Mouse (Mus musculus) T-helper 2 cell (primary cell): ENCODE results near the gene Pcbp3.
"Not testable (repeated sequence)": the region's sequence is repeated elsewhere in the genome, so short reads cannot be mapped to it uniquely, and the experiment has no call there.

Experiments
- in situ Hi-C: fragments of 300-600 bp; cut with MboI, MseI; formaldehyde crosslinking; loops from one replicate; pipeline ENCODE4 v1.15.1; 2025; ENCODE audit warnings: high pct_unique_total_duplicates

The Pcbp3 gene

DNA sequence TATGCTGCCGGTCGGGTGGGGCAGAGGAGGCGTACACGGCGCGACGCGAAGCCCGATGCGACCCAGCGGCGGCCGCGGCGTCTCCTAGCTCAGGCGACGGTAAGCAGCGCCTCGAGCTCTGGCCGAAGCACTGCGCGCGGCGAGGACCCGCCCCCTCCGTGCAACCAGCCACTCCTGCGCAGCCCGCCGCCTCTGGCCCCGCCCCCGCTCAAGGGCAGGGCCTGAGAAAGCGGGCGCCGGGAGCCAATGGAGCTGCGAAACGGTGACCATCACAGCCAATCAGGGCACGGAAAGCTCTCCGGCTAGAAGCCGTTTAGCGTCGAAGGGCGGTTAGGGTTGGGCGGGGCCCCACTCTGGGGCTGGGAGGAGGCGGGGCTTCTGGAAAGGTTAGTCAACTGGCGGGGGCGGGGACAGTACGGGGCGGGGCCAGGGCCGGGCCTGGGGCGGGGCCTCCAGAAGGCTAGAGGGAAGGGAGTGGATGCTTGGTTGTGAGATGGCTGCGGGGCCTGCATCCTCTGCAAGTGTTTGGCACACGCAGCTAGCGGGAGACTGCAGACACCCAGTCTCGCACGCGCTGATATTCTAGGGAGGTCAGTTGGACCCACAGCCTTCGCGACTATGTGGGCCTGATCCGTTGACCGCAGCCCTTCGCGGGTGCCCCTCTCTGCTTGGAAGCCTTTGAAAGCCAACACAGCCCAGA is at the start of gene Pcbp3:
Gene Pcbp3 (minus strand): TSS at position 98 of the 700 bp plus-strand sequence.
- in situ Hi-C loops: no loop called here

- in situ Hi-C loops: no loop called here
Measured at GRCm38 (mm10) chr10:77008698-77009097, 47.0 kb upstream of the Pcbp3 start.

GRCm38 (mm10) chr10:77008109-77008561 is 46.4 kb upstream of the Pcbp3 start:
- in situ Hi-C loops: no loop called here

- in situ Hi-C loops: no loop called here
Measured at GRCm38 (mm10) chr10:77007433-77008108, 45.9 kb upstream of the Pcbp3 start.

DNA sequence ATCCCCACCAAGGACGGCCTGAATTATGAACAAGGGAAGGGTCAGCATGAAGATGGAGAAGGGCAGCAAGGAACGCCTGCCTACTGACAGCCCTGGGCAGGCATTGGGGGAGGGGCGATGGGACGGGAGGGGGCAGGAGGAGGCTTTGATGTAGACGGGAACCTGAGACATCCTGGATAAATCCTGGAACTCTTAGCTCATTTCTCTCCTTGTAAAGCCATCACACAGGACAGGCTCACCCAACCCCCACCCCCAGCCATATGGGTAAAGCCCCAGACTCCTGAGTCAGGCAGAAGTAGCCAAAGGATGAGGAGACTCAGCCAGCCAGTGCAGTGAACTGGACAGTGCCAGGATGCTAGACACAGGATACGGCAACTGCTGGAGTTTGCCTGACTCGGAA is 43.2 kb upstream of the Pcbp3 start:
- in situ Hi-C loops: no loop called here

GRCm38 (mm10) chr10:76997759-76998513 is 36.2 kb upstream of the Pcbp3 start:
- in situ Hi-C loops: no loop called here

GRCm38 (mm10) chr10:76992456-76992855 is 30.8 kb upstream of the Pcbp3 start:
- in situ Hi-C loops: no loop called here

- in situ Hi-C loops: no loop called here
Measured at GRCm38 (mm10) chr10:76988586-76988985, 26.9 kb upstream of the Pcbp3 start.

DNA sequence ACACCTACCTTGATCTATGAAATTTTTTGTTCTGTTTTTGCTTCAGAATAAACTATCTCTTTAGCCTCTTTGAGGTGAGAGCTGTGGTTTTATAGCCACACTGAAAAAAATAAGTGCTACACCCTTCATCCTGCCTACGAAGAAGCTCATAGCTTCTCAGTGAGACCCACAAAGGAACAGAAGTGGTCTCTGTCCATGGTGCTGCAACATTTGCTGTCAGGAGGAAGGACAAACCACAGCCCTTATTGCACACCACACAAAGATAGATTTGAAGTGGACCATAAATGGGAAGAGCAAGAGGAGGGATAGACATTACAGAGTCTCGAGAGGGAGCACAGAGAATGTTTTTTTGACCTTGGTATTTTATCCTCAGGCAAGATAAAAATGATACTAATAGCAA is 16.4 kb upstream of the Pcbp3 start:
- in situ Hi-C loops: no loop called here

DNA sequence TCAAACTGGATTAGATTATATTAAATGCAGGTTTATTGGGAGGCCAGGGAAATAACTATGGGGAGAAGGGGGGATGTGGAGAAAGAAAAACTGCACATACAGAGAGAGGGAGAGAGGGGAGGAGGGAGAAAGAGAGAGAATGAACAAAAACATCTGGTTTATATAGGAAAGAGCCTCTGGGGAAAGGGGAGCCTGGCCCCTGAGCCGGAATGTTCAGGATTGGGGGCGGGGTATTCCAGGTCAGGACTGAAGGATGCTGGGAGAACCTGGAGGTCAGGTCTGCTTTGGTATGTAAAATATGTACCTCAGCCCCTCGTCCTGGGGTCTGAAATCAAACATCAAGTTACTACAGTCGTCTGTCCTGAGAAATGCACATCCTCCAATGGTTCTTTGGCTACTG is 15.0 kb upstream of the Pcbp3 start:
- in situ Hi-C loops: no loop called here

DNA sequence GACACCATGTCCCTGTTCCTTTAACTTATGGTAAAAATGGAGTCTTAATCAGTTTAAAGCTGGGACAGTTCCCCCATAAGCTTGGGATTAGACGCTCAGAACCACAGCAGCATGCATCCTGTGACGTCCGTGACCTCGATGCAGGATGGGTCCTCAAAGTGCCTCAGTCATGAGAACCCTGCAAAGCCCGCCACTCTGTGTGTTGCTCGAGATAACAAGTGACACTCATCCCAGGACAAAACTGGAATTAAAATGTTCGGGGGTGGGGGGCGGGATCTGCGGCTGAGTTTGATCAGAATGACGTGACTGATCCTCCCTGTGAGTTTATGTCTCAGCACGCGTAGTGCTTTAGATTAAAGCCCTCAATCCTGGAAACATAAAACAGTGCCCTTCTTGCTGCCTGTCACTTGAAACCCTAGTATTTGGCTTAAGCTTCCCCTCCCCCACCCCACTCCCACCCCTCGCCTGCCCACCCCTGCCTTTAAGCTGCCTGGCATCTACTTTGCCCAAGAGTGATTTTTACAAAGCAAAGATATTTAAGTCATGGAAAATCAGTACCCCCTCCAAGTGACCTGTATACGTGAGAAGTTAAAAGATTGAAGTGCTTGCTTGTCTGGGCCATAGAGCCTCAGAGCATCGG is 12.2 kb upstream of the Pcbp3 start:
- in situ Hi-C loops: no loop called here

GRCm38 (mm10) chr10:76972318-76972717 is 10.6 kb upstream of the Pcbp3 start:
- in situ Hi-C loops: not testable (repeated sequence)

DNA sequence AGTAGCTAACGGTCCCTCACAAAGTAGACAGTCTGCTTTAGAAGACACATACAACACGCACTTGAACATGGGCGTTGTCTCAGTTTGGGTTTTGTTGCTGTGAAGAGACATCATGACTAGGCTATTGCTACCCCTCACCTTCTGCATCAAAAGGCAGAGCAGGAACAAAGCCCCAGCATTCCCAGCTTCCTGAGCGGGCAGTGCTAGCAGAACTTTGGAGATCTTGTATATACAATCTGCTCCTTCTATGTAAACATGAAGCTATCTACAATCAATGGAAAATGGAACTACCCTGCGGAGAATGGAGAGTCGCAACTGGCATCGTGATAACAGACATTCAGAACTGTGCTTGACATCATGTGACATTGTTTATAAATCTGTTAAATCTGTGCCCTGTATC is 9.3 kb upstream of the Pcbp3 start:
- in situ Hi-C loops: no loop called here

DNA sequence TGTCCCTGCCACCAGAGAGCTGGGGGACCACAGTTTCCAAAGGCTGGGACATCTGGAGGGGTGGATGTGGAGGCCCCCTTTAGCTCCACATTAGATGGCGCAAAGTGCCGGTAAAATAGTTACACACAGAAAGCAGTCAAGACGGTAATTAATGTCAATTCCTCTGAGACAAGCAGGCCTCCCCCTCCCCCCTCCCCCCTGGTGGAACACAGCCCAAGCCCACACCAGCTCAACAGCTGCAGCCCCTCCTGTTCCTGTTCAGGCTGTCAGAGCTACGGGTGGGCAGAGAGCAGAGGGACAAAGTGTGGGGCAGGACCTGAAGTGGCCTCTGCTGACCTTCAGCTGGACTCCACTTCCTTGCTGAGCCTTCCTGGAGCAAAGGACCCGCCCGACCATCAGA is 2.7 kb upstream of the Pcbp3 start:
- in situ Hi-C loops: no loop called here

- in situ Hi-C loops: no loop called here
Measured at GRCm38 (mm10) chr10:76963997-76964396, 2.3 kb upstream of the Pcbp3 start.

DNA sequence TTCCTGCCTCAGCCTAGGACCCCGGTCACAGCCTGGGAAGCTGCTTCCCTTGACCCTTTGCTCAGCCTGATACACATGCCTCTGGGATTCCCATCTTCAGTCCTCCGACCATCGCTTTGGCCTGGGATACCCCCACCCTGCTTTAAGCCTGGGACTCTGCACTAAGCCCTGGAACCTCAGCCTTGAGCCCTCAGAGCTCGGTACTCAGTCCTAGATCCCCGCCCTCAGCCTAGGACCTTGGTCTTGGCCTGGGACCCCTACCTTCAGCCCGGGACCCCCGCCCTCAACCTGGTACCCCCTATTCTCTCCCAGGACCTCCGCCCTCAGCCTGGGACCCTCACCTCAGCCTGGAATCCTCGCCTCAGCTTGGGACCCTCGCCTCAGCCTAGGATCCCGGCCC is 531 bp downstream of the Pcbp3 start:
- in situ Hi-C loops: no loop called here

DNA sequence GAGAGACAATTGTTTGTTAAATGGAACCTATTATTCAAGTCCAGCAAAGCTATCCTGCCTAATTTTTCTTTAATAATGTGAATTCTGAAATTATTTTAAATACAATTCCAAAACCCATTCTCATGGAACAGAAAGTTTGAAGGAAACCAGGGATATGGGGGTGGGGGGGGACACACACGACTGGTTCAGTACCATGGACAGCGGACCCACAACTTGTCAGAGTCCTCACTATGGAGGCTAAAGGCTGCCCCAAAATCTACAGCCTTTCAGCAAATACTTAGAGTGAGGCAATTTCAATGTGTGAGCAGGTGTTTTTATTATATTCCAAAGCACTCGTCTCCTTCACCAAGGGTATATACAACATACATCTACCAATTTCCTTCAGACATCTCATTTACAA is 3.5 kb downstream of the Pcbp3 start:
- in situ Hi-C loops: no loop called here

- in situ Hi-C loops: no loop called here
Measured at GRCm38 (mm10) chr10:76956200-76956599, 5.5 kb downstream of the Pcbp3 start.

DNA sequence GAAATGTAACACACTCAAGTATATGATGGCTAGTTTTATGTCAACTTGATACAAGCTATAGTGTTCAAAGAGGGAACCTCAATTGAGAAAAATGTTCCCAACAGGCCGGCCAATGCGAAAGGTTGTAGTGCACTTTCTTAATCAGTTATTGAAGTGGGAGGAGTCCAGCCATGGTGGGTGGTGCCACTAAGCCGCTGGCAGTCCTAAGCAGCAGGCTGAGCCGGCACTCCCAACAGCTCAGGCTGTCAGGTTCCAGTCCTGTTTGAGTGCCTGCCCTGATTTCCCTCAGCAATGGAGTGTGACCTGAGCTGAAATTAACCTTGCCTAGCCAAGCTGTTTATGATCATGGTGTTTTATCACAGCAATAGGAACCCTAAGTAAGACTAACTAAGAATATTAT is 20.6 kb downstream of the Pcbp3 start:
- in situ Hi-C loops: loop anchor here (10.0 kb wide), 1 partner anchor 1396 kb away; no protein-coding TSS in a partner anchor

- in situ Hi-C loops: no loop called here
Measured at GRCm38 (mm10) chr10:76936827-76937226, 24.9 kb downstream of the Pcbp3 start.

GRCm38 (mm10) chr10:76934805-76935204 is 26.9 kb downstream of the Pcbp3 start:
- in situ Hi-C loops: no loop called here

DNA sequence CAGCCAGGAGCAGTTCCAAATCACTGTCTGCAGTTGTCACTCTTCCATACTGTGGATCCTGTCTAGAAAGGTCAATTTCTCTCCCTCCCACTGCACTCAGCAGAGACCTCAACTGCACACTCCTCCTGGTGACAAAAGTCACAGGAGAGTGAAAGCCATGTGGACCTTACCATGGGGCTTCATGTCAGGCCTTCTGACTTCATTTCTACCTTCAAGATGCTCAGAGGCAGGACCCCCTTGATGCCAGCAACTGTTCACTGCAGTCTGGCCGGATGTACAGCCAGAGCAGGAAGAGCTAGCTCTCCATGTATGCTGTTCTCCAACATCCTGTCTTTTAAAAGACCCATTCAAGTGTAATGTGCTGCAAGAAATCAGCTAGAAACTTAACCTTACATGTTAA is 29.9 kb downstream of the Pcbp3 start:
- in situ Hi-C loops: no loop called here
